In the genomic region with DNA sequence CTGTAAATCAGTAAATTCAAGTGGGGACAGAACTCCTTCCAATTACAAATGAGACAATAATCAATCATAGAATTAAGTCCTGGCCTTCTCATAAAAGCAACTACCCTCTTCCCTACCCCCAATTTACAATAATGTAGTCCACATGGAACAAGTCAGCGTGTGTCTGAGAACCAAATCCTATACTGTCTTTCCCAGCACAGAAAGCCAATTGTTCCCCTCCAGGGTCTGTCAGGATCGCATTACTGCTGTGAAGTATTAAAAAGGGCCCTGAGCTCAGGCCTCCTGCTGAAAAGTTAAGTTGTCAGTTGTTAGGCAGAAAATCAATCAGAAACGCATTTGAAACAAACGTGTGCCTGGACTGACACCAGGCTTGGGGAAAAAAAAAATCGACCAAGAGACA, we compare ENCODE assay signal across 17 mouse cellular contexts.
DNase-seq lines count a peak whose midpoint lies in the region; ATAC-seq and TF ChIP-seq lines count a peak whose summit lies in the region.
"Had no signal": no experiment of that assay in that cellular context is flagged by ENCODE, and none has a peak within 500 bp of the region (broad histone marks: within the 10 kb centered on the region; RNA-seq: fewer than 3 reads in every experiment).

No protein-coding gene starts in this region.

- H3K4me2 ChIP-seq in forebrain, embryonic 16.5 days (ENCODE audit: low read length): no peak overlapping the region
- H3K4me2 ChIP-seq in embryonic facial prominence, embryonic 11.5 days (ENCODE audit: low read depth, low read length): no peak overlapping the region
- no peak overlapping the region for H3K4me2 ChIP-seq in hindbrain, embryonic 16.5 days (ENCODE audit: low read length)
- H3K4me2 ChIP-seq in midbrain, embryonic 13.5 days (replicated peaks): no peak overlapping the region
- no peak overlapping the region for H3K4me2 ChIP-seq in intestine, postnatal 0 days (replicated peaks; ENCODE audit: low read depth)
- H3K4me2 ChIP-seq: heart, embryonic 15.5 days had no signal

- no peaks in the 10 kb centered on the region for H3K36me3 ChIP-seq in forebrain, embryonic 10.5 days (replicated peaks)
- H3K36me3 ChIP-seq in forebrain, embryonic 16.5 days (ENCODE audit: control insufficient read depth, insufficient read depth): no peaks in the 10 kb centered on the region
- no peaks in the 10 kb centered on the region for H3K36me3 ChIP-seq in embryonic facial prominence, embryonic 11.5 days (replicated peaks; ENCODE audit: control insufficient read depth, insufficient read depth, low read depth, low read length)
- no peaks in the 10 kb centered on the region for H3K36me3 ChIP-seq in hindbrain, embryonic 16.5 days (ENCODE audit: control insufficient read depth, insufficient read depth, low read length)
- no peaks in the 10 kb centered on the region for H3K36me3 ChIP-seq in midbrain, embryonic 13.5 days
- H3K36me3 ChIP-seq in intestine, postnatal 0 days (ENCODE audit: control insufficient read depth, insufficient read depth): no peaks in the 10 kb centered on the region
- H3K36me3 ChIP-seq: heart, embryonic 15.5 days had no signal

- H3K4me1 ChIP-seq in forebrain, embryonic 10.5 days: peaks cover 30% of the 10 kb centered on the region
- H3K4me1 ChIP-seq in forebrain, embryonic 16.5 days (replicated peaks; ENCODE audit: control insufficient read depth, insufficient read depth, low read length): no peaks in the 10 kb centered on the region
- no peaks in the 10 kb centered on the region for H3K4me1 ChIP-seq in embryonic facial prominence, embryonic 11.5 days (ENCODE audit: control insufficient read depth, insufficient read depth, low read length)
- no peaks in the 10 kb centered on the region for H3K4me1 ChIP-seq in hindbrain, embryonic 16.5 days (ENCODE audit: control insufficient read depth, insufficient read depth, low read depth, low read length)
- peaks cover 15% of the 10 kb centered on the region for H3K4me1 ChIP-seq in midbrain, embryonic 13.5 days (replicated peaks)
- H3K4me1 ChIP-seq in intestine, postnatal 0 days (replicated peaks; ENCODE audit: control insufficient read depth, insufficient read depth, low read length): no peaks in the 10 kb centered on the region

- TF ChIP-seq CTCF in intestine, postnatal 0 days (IDR thresholded peaks at IDR 0.05; ENCODE audit: low read depth): no peak

- peak; percentile 26 for DNase-seq in forebrain, embryonic 10.5 days (ENCODE audit: extremely low spot score, low spot score)
- DNase-seq in embryonic facial prominence, embryonic 11.5 days (ENCODE audit: low spot score): peak; percentile 80
- no peak for DNase-seq in thymus, postnatal 4 days
- DNase-seq: adrenal gland, postnatal 25 days; gastrocnemius, postnatal 25 days; kidney, postnatal 4 days; layer of hippocampus, postnatal 36 days; lung, postnatal 36 days; right cerebral cortex, adult 18-20 months; thymus, adult 2 months had no signal

- 6% methylated on average over 5 of the region's 5 CpGs for WGBS in forebrain, embryonic 10.5 days
- WGBS in forebrain, embryonic 16.5 days: 5% methylated on average over 5 of the region's 5 CpGs
- 5% methylated on average over 5 of the region's 5 CpGs for whole genome bisulfite sequencing in embryonic facial prominence, embryonic 11.5 days
- 9% methylated on average over 5 of the region's 5 CpGs for WGBS in hindbrain, embryonic 16.5 days
- 5% methylated on average over 5 of the region's 5 CpGs for WGBS in midbrain, embryonic 13.5 days
- WGBS in intestine, postnatal 0 days: 59% methylated on average over 5 of the region's 5 CpGs

- H3K9me3 ChIP-seq in forebrain, embryonic 10.5 days: no peaks in the 10 kb centered on the region
- no peaks in the 10 kb centered on the region for H3K9me3 ChIP-seq in forebrain, embryonic 16.5 days (ENCODE audit: control insufficient read depth, low read length)
- no peaks in the 10 kb centered on the region for H3K9me3 ChIP-seq in embryonic facial prominence, embryonic 11.5 days (replicated peaks; ENCODE audit: control insufficient read depth, low read length)
- H3K9me3 ChIP-seq in hindbrain, embryonic 16.5 days (ENCODE audit: control insufficient read depth, low read length): no peaks in the 10 kb centered on the region
- H3K9me3 ChIP-seq in midbrain, embryonic 13.5 days: no peaks in the 10 kb centered on the region
- no peaks in the 10 kb centered on the region for H3K9me3 ChIP-seq in intestine, postnatal 0 days (ENCODE audit: control insufficient read depth)
- H3K9me3 ChIP-seq: heart, embryonic 15.5 days had no signal

- no peak overlapping the region for H3K9ac ChIP-seq in forebrain, embryonic 16.5 days (replicated peaks; ENCODE audit: low read depth, low read length)
- no peak overlapping the region for H3K9ac ChIP-seq in embryonic facial prominence, embryonic 11.5 days (replicated peaks; ENCODE audit: low read length)
- H3K9ac ChIP-seq in hindbrain, embryonic 16.5 days (ENCODE audit: low read depth, low read length): no peak overlapping the region
- H3K9ac ChIP-seq in midbrain, embryonic 13.5 days (replicated peaks): no peak overlapping the region
- no peak overlapping the region for H3K9ac ChIP-seq in intestine, postnatal 0 days (ENCODE audit: low read depth, low read length)
- H3K9ac ChIP-seq: heart, embryonic 15.5 days; liver, embryonic 14.5 days had no signal

- ATAC-seq in forebrain, embryonic 16.5 days: no peak
- no peak for ATAC-seq in embryonic facial prominence, embryonic 11.5 days (replicated peaks; ENCODE audit: insufficient number of reproducible peaks, low FRiP score, low TSS enrichment, low read depth)
- peak; percentile 60; the same call in 1 of the 2 replicates for ATAC-seq in hindbrain, embryonic 16.5 days
- peak; percentile 75 for ATAC-seq in midbrain, embryonic 13.5 days
- no peak for ATAC-seq in monocyte, adult 5-6 weeks (replicated peaks; ENCODE audit: insufficient number of reproducible peaks, low FRiP score, low TSS enrichment, poor library complexity, severe bottlenecking)
- no peak for ATAC-seq in intestine, postnatal 0 days

- H3K27me3 ChIP-seq in forebrain, embryonic 10.5 days (ENCODE audit: poor library complexity, severe bottlenecking): peaks cover 10% of the 10 kb centered on the region; the same call in 1 of the 2 replicates
- H3K27me3 ChIP-seq in forebrain, embryonic 16.5 days (replicated peaks; ENCODE audit: control insufficient read depth, insufficient read depth, low read length): no peaks in the 10 kb centered on the region
- H3K27me3 ChIP-seq in embryonic facial prominence, embryonic 11.5 days (ENCODE audit: control insufficient read depth, insufficient read depth, low read length): no peaks in the 10 kb centered on the region
- H3K27me3 ChIP-seq in hindbrain, embryonic 16.5 days (replicated peaks; ENCODE audit: control insufficient read depth, insufficient read depth, low read length): no peaks in the 10 kb centered on the region
- peaks cover 83% of the 10 kb centered on the region for H3K27me3 ChIP-seq in midbrain, embryonic 13.5 days
- H3K27me3 ChIP-seq in intestine, postnatal 0 days (replicated peaks; ENCODE audit: control insufficient read depth, insufficient read depth, low read length): no peaks in the 10 kb centered on the region
- H3K27me3 ChIP-seq: heart, embryonic 15.5 days had no signal

- H3K4me3 ChIP-seq in forebrain, embryonic 10.5 days: no peak overlapping the region
- H3K4me3 ChIP-seq in forebrain, embryonic 16.5 days (replicated peaks; ENCODE audit: low read length): no peak overlapping the region
- H3K4me3 ChIP-seq in embryonic facial prominence, embryonic 11.5 days (ENCODE audit: low read depth, low read length): no peak overlapping the region
- H3K4me3 ChIP-seq in hindbrain, embryonic 16.5 days (ENCODE audit: low read length): no peak overlapping the region
- H3K4me3 ChIP-seq in midbrain, embryonic 13.5 days (replicated peaks): no peak overlapping the region
- H3K4me3 ChIP-seq in intestine, postnatal 0 days (ENCODE audit: low read depth, low read length): no peak overlapping the region
- H3K4me3 ChIP-seq: heart, embryonic 15.5 days had no signal

- H3K27ac ChIP-seq in forebrain, embryonic 10.5 days: peak overlapping the region; percentile 17
- H3K27ac ChIP-seq in forebrain, embryonic 16.5 days (ENCODE audit: low read length): no peak overlapping the region
- peak overlapping the region; percentile 20; the same call in 1 of the 2 replicates for H3K27ac ChIP-seq in embryonic facial prominence, embryonic 11.5 days (replicated peaks; ENCODE audit: low read depth, low read length)
- H3K27ac ChIP-seq in hindbrain, embryonic 16.5 days (ENCODE audit: low read depth, low read length): no peak overlapping the region
- no peak overlapping the region for H3K27ac ChIP-seq in midbrain, embryonic 13.5 days
- H3K27ac ChIP-seq in intestine, postnatal 0 days (ENCODE audit: low read depth, low read length): no peak overlapping the region
- H3K27ac ChIP-seq: heart, embryonic 15.5 days; liver, embryonic 14.5 days had no signal

Comparison
In these comparisons a context has a peak if more than half of its experiments do, and no peak if none do; other contexts are left out.
1. H3K27ac ChIP-seq: peak in forebrain, embryonic 10.5 days (single experiment) and embryonic facial prominence, embryonic 11.5 days (single experiment); none in forebrain, embryonic 16.5 days (single experiment), hindbrain, embryonic 16.5 days (single experiment), midbrain, embryonic 13.5 days (single experiment) and intestine, postnatal 0 days (single experiment).
2. ATAC-seq: peak in hindbrain, embryonic 16.5 days (single experiment) and midbrain, embryonic 13.5 days (single experiment); none in forebrain, embryonic 16.5 days (single experiment), embryonic facial prominence, embryonic 11.5 days (single experiment), monocyte, adult 5-6 weeks (single experiment) and intestine, postnatal 0 days (single experiment).